Mouse (Mus musculus) testis, adult 2 months (tissue): Measurements from ENCODE around the gene Gm20388.

ENCODE experiments used
- CTCF ChIP-seq: fragments of 200-500 bp; IDR thresholded peaks from 2 replicates; pipeline ENCODE4 v1.5.1; 2012; ENCODE audit warnings: low read depth, mild to moderate bottlenecking, inconsistent platforms, low read length, moderate library complexity; ENCODE audit not compliant: control insufficient read depth, insufficient read depth, insufficient replicate concordance
- POLR2A ChIP-seq: fragments of 200-500 bp; IDR thresholded peaks from 2 replicates; pipeline ENCODE4 v1.6.1; 2012; ENCODE audit warnings: low read depth, mild to moderate bottlenecking, inconsistent platforms, low read length, moderate library complexity; ENCODE audit not compliant: control insufficient read depth

GRCm38 (mm10) chr8:122227345-122227744 lies 2316.7 kb downstream of the Gm20388 start:
- TF ChIP-seq CTCF: no peak
- TF ChIP-seq POLR2A: no peak
